Mouse (Mus musculus) ES-E14 (cell line): ENCODE data around the gene Map3k14.

Source experiments
- MAFK ChIP-seq: IDR thresholded peaks from 2 replicates; pipeline ENCODE4 v1.6.1; 2014; ENCODE audit warnings: mild to moderate bottlenecking, low read depth, low read length, inconsistent platforms; ENCODE audit not compliant: insufficient read depth
- ZC3H11A ChIP-seq: IDR thresholded peaks from 2 replicates; pipeline ENCODE4 v1.6.1; 2012; ENCODE audit warnings: low read depth, mild to moderate bottlenecking, inconsistent platforms, low read length, borderline replicate concordance

DNA sequence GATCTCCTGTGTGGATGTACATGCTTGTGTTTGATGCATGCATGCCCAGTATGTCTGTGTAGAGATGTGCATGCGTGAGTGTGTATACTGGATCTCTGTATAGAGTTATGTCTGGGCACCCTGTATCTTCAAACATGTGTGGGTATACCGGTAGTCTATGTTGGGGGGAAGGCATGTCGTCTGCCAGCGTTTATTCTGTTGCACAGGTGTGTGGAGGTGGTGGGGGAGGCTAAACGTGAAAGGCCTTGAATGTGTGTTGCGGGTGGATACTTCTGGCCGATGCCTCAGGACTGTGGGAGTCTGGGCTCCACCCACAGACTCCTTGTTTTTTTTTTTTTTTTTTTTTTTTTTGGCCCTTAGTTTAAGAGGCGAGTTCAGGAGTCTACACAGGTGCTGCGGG, 85.9 kb downstream of the Map3k14 start:
- TF ChIP-seq MAFK, result no peak
- no peak for TF ChIP-seq ZC3H11A
